Mouse (Mus musculus) bone marrow macrophage, adult 2 months (primary cell): ENCODE results near the gene Lama2. TPM values are rescaled to one million over a fixed set of nuclear protein-coding genes. Genes with fewer than 3 reads are reported as not detected.
"Not testable (repeated sequence)": the region's sequence is repeated elsewhere in the genome, so short reads cannot be mapped to it uniquely, and the experiment has no call there.

Source experiments
- H3K27ac ChIP-seq: 2 replicates; pipeline ENCODE4 v1.5.1; 2012; ENCODE audit warnings: low read depth, low read length; ENCODE audit not compliant: insufficient read depth
- H3K4me1 ChIP-seq: 2 replicates; pipeline ENCODE4 v1.6.1; 2012; ENCODE audit warnings: low read length; ENCODE audit not compliant: control insufficient read depth, insufficient read depth
- H3K4me3 ChIP-seq: 2 replicates; pipeline ENCODE4 v1.5.1; 2012; ENCODE audit warnings: mild to moderate bottlenecking, low read length, moderate library complexity; ENCODE audit not compliant: insufficient read depth
- CTCF ChIP-seq: IDR thresholded peaks from 2 replicates; pipeline ENCODE4 v1.5.1; 2012; ENCODE audit warnings: low read depth, mild to moderate bottlenecking, low read length, moderate library complexity
- POLR2A ChIP-seq: IDR thresholded peaks from 2 replicates; pipeline ENCODE4 v1.6.1; 2012; ENCODE audit warnings: mild to moderate bottlenecking, low read depth, low read length, borderline replicate concordance
- polyA plus RNA-seq: library from polyadenylated mRNA; stranded (reverse); fragments of >200 nt; gene quantifications from 2 replicates; pipeline ENCODE4 v1.2.4, GENCODE M21; 2012; ENCODE audit not compliant: missing spikeins, insufficient read depth, insufficient read length

Lama2 gene
- polyA plus RNA-seq, 1 experiment, result not detected

DNA sequence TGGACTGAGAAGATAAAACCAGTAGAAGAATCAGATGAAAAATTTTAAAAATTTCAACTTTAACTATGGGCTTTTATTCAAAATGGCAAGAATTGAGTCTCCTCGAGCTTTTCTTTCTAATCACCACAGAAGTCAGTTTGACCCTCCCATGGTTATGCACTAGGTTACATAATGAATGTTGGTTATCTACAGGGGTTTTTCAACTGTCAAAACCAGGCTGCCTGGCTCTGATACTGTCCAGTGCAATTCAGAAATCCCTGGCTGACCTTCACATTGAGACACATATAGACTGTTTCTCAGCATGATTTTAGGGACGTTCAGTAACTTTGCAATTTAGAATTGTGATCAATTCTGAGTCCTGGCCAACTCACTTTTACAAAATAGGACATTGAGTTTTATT lies 671.2 kb downstream of the Lama2 start:
- TF ChIP-seq POLR2A (no peak), CTCF (no peak)
- no peaks in the 10 kb centered on the region for H3K4me1 ChIP-seq
- H3K4me3 ChIP-seq, result no peak overlapping the region
- H3K27ac ChIP-seq, result no peak overlapping the region

DNA sequence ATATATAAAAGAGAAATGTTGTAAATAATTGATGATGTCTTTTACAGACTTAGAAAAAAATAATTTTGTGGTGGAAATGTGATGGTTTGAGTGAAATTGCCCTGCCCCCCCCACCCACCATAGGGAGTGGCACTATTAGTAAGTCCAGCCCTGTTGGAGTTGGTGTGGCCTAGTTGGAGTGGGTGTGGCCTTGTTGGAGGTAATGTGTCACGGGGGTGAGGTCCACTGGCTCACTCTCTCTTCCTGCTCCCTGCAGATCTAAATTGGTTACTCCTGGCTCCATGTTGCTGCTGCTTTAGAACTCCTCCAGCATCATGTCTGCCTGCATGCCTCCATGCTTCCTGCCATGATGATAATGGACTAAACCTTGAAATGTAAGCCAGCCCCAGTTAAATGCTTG lies 680.0 kb downstream of the Lama2 start:
- Histone ChIP-seq H3K4me3 (no peak overlapping the region), H3K4me1 (no peaks in the 10 kb centered on the region), H3K27ac (no peak overlapping the region)
- no peak for TF ChIP-seq POLR2A
- no peak for TF ChIP-seq CTCF

DNA sequence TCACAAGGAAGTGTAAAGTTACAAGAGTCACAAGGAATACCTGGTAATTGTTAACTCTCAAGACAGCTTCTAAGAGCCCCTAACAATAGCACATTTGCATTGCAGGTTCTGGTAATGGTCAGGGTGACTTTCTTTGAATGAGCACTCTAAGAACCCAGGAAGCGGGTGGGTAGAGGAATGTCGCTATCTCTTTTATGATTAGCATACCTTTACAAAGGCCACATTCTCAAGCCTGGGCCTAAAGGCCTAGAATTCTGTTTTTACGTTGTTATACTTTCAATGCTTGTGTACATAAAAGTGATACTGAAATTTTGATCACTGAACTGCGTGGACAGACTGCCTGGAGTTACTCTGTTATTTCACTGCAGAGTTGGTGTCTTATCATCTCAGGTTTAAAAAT lies 681.1 kb downstream of the Lama2 start:
- not testable (repeated sequence) for H3K4me3 ChIP-seq, H3K4me1 ChIP-seq, H3K27ac ChIP-seq

DNA sequence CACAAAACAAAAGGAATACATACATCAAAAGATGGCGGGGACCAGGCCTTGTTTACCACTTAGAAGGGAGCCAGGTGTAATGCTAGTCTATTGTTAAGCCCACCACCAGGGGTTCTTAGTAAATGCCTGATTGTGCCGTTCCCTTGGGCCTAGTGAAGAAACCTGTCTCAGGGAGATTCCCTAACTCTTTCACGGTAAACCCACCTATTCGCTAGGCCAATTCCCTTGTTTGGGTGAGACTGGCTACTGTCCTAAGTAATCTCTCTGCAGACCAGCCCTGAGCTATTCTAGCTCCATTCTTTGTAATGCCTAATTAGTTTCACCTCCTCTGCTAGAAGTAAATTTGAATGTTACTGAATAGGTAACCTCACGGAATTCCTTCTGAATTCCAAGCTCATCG lies 683.5 kb downstream of the Lama2 start:
- H3K27ac ChIP-seq, H3K4me1 ChIP-seq, H3K4me3 ChIP-seq: not testable (repeated sequence)
